Mouse (Mus musculus) neural tube, embryonic 15.5 days (tissue): ENCODE results near the gene Tmco5. TPM values are rescaled to one million over a fixed set of nuclear protein-coding genes. Genes with fewer than 3 reads are reported as not detected.

Experiments used
- ATAC-seq: fragments of 200-750 bp; cut with Nextera tagmentation; 2 replicates; pipeline ENCODE4 v1.8.0; 2017; ENCODE audit warnings: mild to moderate bottlenecking, moderate TSS enrichment, moderate library complexity; ENCODE audit not compliant: low FRiP score
- H3K27ac ChIP-seq: fragments of 300-500 bp; sonication (generic); replicated peaks from 2 replicates; pipeline ENCODE4 v1.5.1; 2015; ENCODE audit warnings: mild to moderate bottlenecking, inconsistent platforms
- H3K27me3 ChIP-seq: fragments of 300-500 bp; sonication (generic); replicated peaks from 2 replicates; pipeline ENCODE4 v1.6.1; 2015; ENCODE audit warnings: inconsistent platforms
- H3K36me3 ChIP-seq: fragments of 300-500 bp; sonication (generic); 2 replicates; pipeline ENCODE4 v1.6.1; 2015; ENCODE audit warnings: inconsistent platforms
- H3K4me1 ChIP-seq: fragments of 300-500 bp; sonication (generic); 2 replicates; pipeline ENCODE4 v1.6.1; 2015; ENCODE audit warnings: inconsistent platforms
- H3K4me2 ChIP-seq: fragments of 300-500 bp; sonication (generic); 2 replicates; pipeline ENCODE4 v1.6.1; 2015; ENCODE audit warnings: inconsistent platforms, mild to moderate bottlenecking, moderate library complexity
- H3K4me3 ChIP-seq: fragments of 300-500 bp; sonication (generic); replicated peaks from 2 replicates; pipeline ENCODE4 v1.5.1; 2015; ENCODE audit warnings: mild to moderate bottlenecking, inconsistent platforms
- H3K9ac ChIP-seq: fragments of 300-500 bp; sonication (generic); replicated peaks from 2 replicates; pipeline ENCODE4 v1.6.1; 2015; ENCODE audit warnings: mild to moderate bottlenecking, inconsistent platforms
- H3K9me3 ChIP-seq: fragments of 300-500 bp; sonication (generic); replicated peaks from 2 replicates; pipeline ENCODE4 v1.6.1; 2016; ENCODE audit warnings: inconsistent platforms
- WGBS: fragments of 180-500 bp; shearing (Covaris S2); methylation state at CpG from one replicate; pipeline ENCODE4 v1.1.7; 2015; ENCODE audit warnings: mixed read lengths; 5-methylcytosine and 5-hydroxymethylcytosine counted together
- polyA plus RNA-seq: library from polyadenylated mRNA; unstranded; fragments of >200 nt; fragmentation: Nextera tagmentation; extraction: Ambion mirVana; gene quantifications from 2 replicates; pipeline ENCODE4 v1.2.1, GENCODE M21; 2015

Gene Tmco5
- polyA plus RNA-seq, 1 experiment from 2014 or later, result not detected

GRCm38 (mm10) chr2:116893988-116894363 lies 15.5 kb downstream of the Tmco5 start:
- Histone ChIP-seq H3K9ac (peak overlapping the region; percentile 53; the same call in 1 of the 2 replicates), H3K36me3 (no peaks in the 10 kb centered on the region), H3K27ac (no peak overlapping the region), H3K4me3 (peak overlapping the region; percentile 37), H3K4me2 (peak overlapping the region; percentile 70), H3K4me1 (peaks cover 5% of the 10 kb centered on the region; the same call in 1 of the 2 replicates), H3K9me3 (no peaks in the 10 kb centered on the region), H3K27me3 (peaks cover 2% of the 10 kb centered on the region; the same call in 1 of the 2 replicates)
- 2% methylated on average over 9 of the region's 9 CpGs for WGBS
- peak; percentile 85 for ATAC-seq

GRCm38 (mm10) chr2:116899615-116900272 lies 21.3 kb downstream of the Tmco5 start:
- Histone ChIP-seq H3K36me3 (no peaks in the 10 kb centered on the region), H3K9ac (peak overlapping the region; percentile 48), H3K4me3 (peak overlapping the region; percentile 40), H3K4me2 (peak overlapping the region; percentile 75), H3K4me1 (peaks cover 10% of the 10 kb centered on the region), H3K27me3 (peaks cover 2% of the 10 kb centered on the region; the same call in 1 of the 2 replicates), H3K9me3 (no peaks in the 10 kb centered on the region), H3K27ac (peak overlapping the region; percentile 68)
- 16% methylated on average over 19 of the region's 19 CpGs for WGBS
- ATAC-seq, result peak; percentile 89

- Histone ChIP-seq H3K9ac (peak overlapping the region; percentile 48), H3K27ac (peak overlapping the region; percentile 68), H3K9me3 (no peaks in the 10 kb centered on the region), H3K4me1 (peaks cover 10% of the 10 kb centered on the region), H3K4me3 (peak overlapping the region; percentile 40), H3K27me3 (peaks cover 2% of the 10 kb centered on the region; the same call in 1 of the 2 replicates), H3K4me2 (peak overlapping the region; percentile 75), H3K36me3 (no peaks in the 10 kb centered on the region)
- WGBS, result 28% methylated on average over 10 of the region's 10 CpGs
- peak; percentile 81 for ATAC-seq
Observed at GRCm38 (mm10) chr2:116900273-116900843, 21.9 kb downstream of the Tmco5 start.

- Histone ChIP-seq H3K9ac (no peak overlapping the region), H3K27ac (no peak overlapping the region), H3K27me3 (no peaks in the 10 kb centered on the region), H3K4me3 (no peak overlapping the region), H3K4me1 (no peaks in the 10 kb centered on the region), H3K9me3 (no peaks in the 10 kb centered on the region), H3K36me3 (no peaks in the 10 kb centered on the region), H3K4me2 (no peak overlapping the region)
- WGBS, result 74% methylated on average over 8 of the region's 8 CpGs
- no peak for ATAC-seq
Observed at GRCm38 (mm10) chr2:116908268-116908667, 29.8 kb downstream of the Tmco5 start.

GRCm38 (mm10) chr2:116912334-116913070 lies 34.0 kb downstream of the Tmco5 start:
- no peak overlapping the region for H3K9ac ChIP-seq
- no peak overlapping the region for H3K4me3 ChIP-seq
- no peaks in the 10 kb centered on the region for H3K27me3 ChIP-seq
- H3K4me1 ChIP-seq, result no peaks in the 10 kb centered on the region
- 82% methylated on average over 6 of the region's 7 CpGs for WGBS
- H3K9me3 ChIP-seq, result no peaks in the 10 kb centered on the region
- H3K36me3 ChIP-seq, result no peaks in the 10 kb centered on the region
- no peak overlapping the region for H3K27ac ChIP-seq
- no peak overlapping the region for H3K4me2 ChIP-seq
- no peak for ATAC-seq

- no peaks in the 10 kb centered on the region for H3K4me1 ChIP-seq
- no peak for ATAC-seq
- no peak overlapping the region for H3K27ac ChIP-seq
- no peak overlapping the region for H3K4me2 ChIP-seq
- H3K9me3 ChIP-seq, result no peaks in the 10 kb centered on the region
- no peaks in the 10 kb centered on the region for H3K27me3 ChIP-seq
- 86% methylated on average over 20 of the region's 20 CpGs for WGBS
- H3K4me3 ChIP-seq, result no peak overlapping the region
- no peak overlapping the region for H3K9ac ChIP-seq
- H3K36me3 ChIP-seq, result no peaks in the 10 kb centered on the region
Observed at GRCm38 (mm10) chr2:116913677-116914405, 35.4 kb downstream of the Tmco5 start.

GRCm38 (mm10) chr2:116914636-116915035 lies 36.1 kb downstream of the Tmco5 start:
- Histone ChIP-seq H3K27ac (no peak overlapping the region), H3K9me3 (no peaks in the 10 kb centered on the region), H3K4me1 (no peaks in the 10 kb centered on the region), H3K4me2 (no peak overlapping the region), H3K27me3 (no peaks in the 10 kb centered on the region), H3K4me3 (no peak overlapping the region), H3K36me3 (no peaks in the 10 kb centered on the region), H3K9ac (no peak overlapping the region)
- WGBS, result 79% methylated on average over 4 of the region's 4 CpGs
- no peak for ATAC-seq

GRCm38 (mm10) chr2:116918598-116918997 lies 40.1 kb downstream of the Tmco5 start:
- Histone ChIP-seq H3K27ac (no peak overlapping the region), H3K27me3 (no peaks in the 10 kb centered on the region), H3K9ac (no peak overlapping the region), H3K9me3 (no peaks in the 10 kb centered on the region), H3K4me2 (no peak overlapping the region), H3K36me3 (no peaks in the 10 kb centered on the region), H3K4me1 (no peaks in the 10 kb centered on the region), H3K4me3 (no peak overlapping the region)
- no peak for ATAC-seq
- WGBS, result 77% methylated on average over 3 of the region's 3 CpGs

GRCm38 (mm10) chr2:116922580-116923500 lies 44.3 kb downstream of the Tmco5 start:
- H3K9ac ChIP-seq, result no peak overlapping the region
- H3K9me3 ChIP-seq, result no peaks in the 10 kb centered on the region
- H3K4me3 ChIP-seq, result no peak overlapping the region
- H3K4me1 ChIP-seq, result no peaks in the 10 kb centered on the region
- H3K27ac ChIP-seq, result no peak overlapping the region
- H3K36me3 ChIP-seq, result no peaks in the 10 kb centered on the region
- WGBS, result 68% methylated on average over 9 of the region's 9 CpGs
- no peak for ATAC-seq
- H3K4me2 ChIP-seq, result no peak overlapping the region
- H3K27me3 ChIP-seq, result no peaks in the 10 kb centered on the region

- no peak for ATAC-seq
- no peak overlapping the region for H3K9ac ChIP-seq
- 79% methylated on average over 3 of the region's 3 CpGs for WGBS
Observed at GRCm38 (mm10) chr2:116923684-116924083, 45.2 kb downstream of the Tmco5 start.

GRCm38 (mm10) chr2:116924292-116924691 lies 45.8 kb downstream of the Tmco5 start:
- 88% methylated on average over 7 of the region's 7 CpGs for WGBS

More at GRCm38 (mm10) chr2:116923684-116924083, 45.2 kb downstream of the Tmco5 start:
- no peak overlapping the region for H3K4me3 ChIP-seq
- H3K4me1 ChIP-seq, result no peaks in the 10 kb centered on the region
- H3K4me2 ChIP-seq, result no peak overlapping the region
- H3K9me3 ChIP-seq, result no peaks in the 10 kb centered on the region
- no peak overlapping the region for H3K27ac ChIP-seq
- H3K27me3 ChIP-seq, result no peaks in the 10 kb centered on the region
- H3K36me3 ChIP-seq, result no peaks in the 10 kb centered on the region

More at GRCm38 (mm10) chr2:116924292-116924691, 45.8 kb downstream of the Tmco5 start:
- no peak overlapping the region for H3K27ac ChIP-seq
- H3K4me3 ChIP-seq, result no peak overlapping the region
- H3K36me3 ChIP-seq, result no peaks in the 10 kb centered on the region
- no peaks in the 10 kb centered on the region for H3K4me1 ChIP-seq
- no peak overlapping the region for H3K4me2 ChIP-seq
- H3K27me3 ChIP-seq, result no peaks in the 10 kb centered on the region
- ATAC-seq, result no peak
- H3K9me3 ChIP-seq, result no peaks in the 10 kb centered on the region
- no peak overlapping the region for H3K9ac ChIP-seq
